Mouse (Mus musculus): ENCODE results near the gene Slc8a2.

- TF ChIP-seq CTCF (conservative IDR thresholded peaks at IDR 0.05; ENCODE audit: insufficient read depth, insufficient read length, low read depth, low read length) (no peak), POLR2A (IDR thresholded peaks at IDR 0.05; ENCODE audit: low read depth, low read length) (no peak)
Measured at GRCm38 (mm10) chr7:16202756-16203504, 73.3 kb downstream of the Slc8a2 start.
